Mouse (Mus musculus): ENCODE measurements at regions not wholly inside any gene's neighbourhood (a gene's known extent, or its start where the extent isn't known, plus 50 kb on each side); places are given as distances from the start of the nearest gene placed in this dataset.

GRCm38 (mm10) chr13:90493696-90494095, 404.3 kb upstream of the Xrcc4 start:
- DNase-seq (ENCODE audit: low spot score in 2 of 2): no peak

- no peak for DNase-seq (ENCODE audit: low spot score in 2 of 2)
Measured at GRCm38 (mm10) chr13:90490991-90491951, 401.9 kb upstream of the Xrcc4 start.

GRCm38 (mm10) chr13:90480484-90480883, 391.1 kb upstream of the Xrcc4 start:
- DNase-seq (ENCODE audit: low spot score in 2 of 2): no peak

- DNase-seq (ENCODE audit: low spot score in 2 of 2): no peak
Measured at GRCm38 (mm10) chr13:90476880-90477279, 387.5 kb upstream of the Xrcc4 start.

GRCm38 (mm10) chr13:90474507-90474906, 385.1 kb upstream of the Xrcc4 start:
- DNase-seq (ENCODE audit: low spot score in 2 of 2): no peak

- DNase-seq (ENCODE audit: low spot score in 2 of 2): no peak
Measured at GRCm38 (mm10) chr13:90474053-90474452, 384.6 kb upstream of the Xrcc4 start.

GRCm38 (mm10) chr13:90473041-90473825, 383.8 kb upstream of the Xrcc4 start:
- DNase-seq (ENCODE audit: low spot score in 2 of 2): no peak

- DNase-seq (ENCODE audit: low spot score in 2 of 2): no peak
Measured at GRCm38 (mm10) chr13:90466096-90466495, 376.7 kb upstream of the Xrcc4 start.

GRCm38 (mm10) chr13:90464051-90464450, 374.6 kb upstream of the Xrcc4 start:
- no peak for DNase-seq (ENCODE audit: low spot score in 2 of 2)

GRCm38 (mm10) chr13:90463381-90463780, 374.0 kb upstream of the Xrcc4 start:
- no peak for DNase-seq (ENCODE audit: low spot score in 2 of 2)

GRCm38 (mm10) chr13:90454631-90455030, 365.2 kb upstream of the Xrcc4 start:
- DNase-seq (ENCODE audit: low spot score in 2 of 2): no peak

- DNase-seq (ENCODE audit: low spot score in 2 of 2): no peak
Measured at GRCm38 (mm10) chr13:90426901-90427300, 337.5 kb upstream of the Xrcc4 start.

- no peak for DNase-seq (ENCODE audit: low spot score in 2 of 2)
Measured at GRCm38 (mm10) chr13:90425379-90425778, 336.0 kb upstream of the Xrcc4 start.

- DNase-seq (ENCODE audit: low spot score in 2 of 2): no peak
Measured at GRCm38 (mm10) chr13:90424541-90424940, 335.1 kb upstream of the Xrcc4 start.

- no peak for DNase-seq (ENCODE audit: low spot score in 2 of 2)
Measured at GRCm38 (mm10) chr13:90420966-90421365, 331.6 kb upstream of the Xrcc4 start.

- DNase-seq (ENCODE audit: low spot score in 2 of 2): no peak
Measured at GRCm38 (mm10) chr13:90404392-90404791, 315.0 kb upstream of the Xrcc4 start.

- DNase-seq (ENCODE audit: low spot score in 2 of 2): no peak
Measured at GRCm38 (mm10) chr13:90402061-90402460, 312.7 kb upstream of the Xrcc4 start.

- no peak for DNase-seq (ENCODE audit: low spot score in 2 of 2)
Measured at GRCm38 (mm10) chr13:90401496-90401895, 312.1 kb upstream of the Xrcc4 start.

GRCm38 (mm10) chr13:90395274-90396023, 306.0 kb upstream of the Xrcc4 start:
- DNase-seq (ENCODE audit: low spot score in 2 of 2): no peak

- DNase-seq (ENCODE audit: low spot score in 2 of 2): peak in 1 of 2 experiments; percentile 20
Measured at GRCm38 (mm10) chr13:90394815-90395241, 305.4 kb upstream of the Xrcc4 start.

GRCm38 (mm10) chr13:90392415-90392814, 303.0 kb upstream of the Xrcc4 start:
- DNase-seq (ENCODE audit: low spot score in 2 of 2): no peak

- no peak for DNase-seq (ENCODE audit: low spot score in 2 of 2)
Measured at GRCm38 (mm10) chr13:90376619-90377018, 287.2 kb upstream of the Xrcc4 start.
